Mouse (Mus musculus): ENCODE measurements around the gene 4930442H23Rik. TPM values are rescaled to one million over a fixed set of nuclear protein-coding genes. Genes with fewer than 3 reads are reported as not detected.

4930442H23Rik gene
- total RNA-seq, 2 experiments from 2014 or later: not detected

DNA sequence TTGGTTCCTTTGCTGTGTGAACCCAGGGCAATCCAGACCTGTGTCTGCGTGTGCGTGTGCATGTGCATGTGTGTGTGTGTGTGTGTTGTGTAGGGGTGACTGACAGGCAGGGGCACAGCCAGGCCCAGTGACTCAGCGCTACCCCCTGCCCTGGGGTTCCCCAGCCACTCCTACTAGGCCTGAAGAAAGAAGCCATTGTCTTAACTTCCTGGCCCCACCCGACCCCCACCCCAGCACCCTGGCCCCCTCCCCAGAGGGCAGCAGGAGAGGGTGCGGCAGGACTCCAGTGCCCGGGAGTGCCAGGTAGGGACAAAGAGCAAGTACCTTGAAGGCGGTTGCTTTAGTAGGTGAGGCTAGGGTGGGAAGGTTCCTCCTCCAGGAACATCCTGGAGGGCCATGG, 37.9 kb downstream of the 4930442H23Rik start:
- DNase-seq (ENCODE audit: low spot score in 2 of 2): no peak

- no peak for DNase-seq (ENCODE audit: low spot score in 2 of 2)
Observed at GRCm38 (mm10) chr10:81145307-81145706, 38.3 kb downstream of the 4930442H23Rik start.

GRCm38 (mm10) chr10:81144667-81145066, 39.0 kb downstream of the 4930442H23Rik start:
- DNase-seq (ENCODE audit: low spot score in 2 of 2): no peak

GRCm38 (mm10) chr10:81143845-81144437, 39.7 kb downstream of the 4930442H23Rik start:
- DNase-seq (ENCODE audit: low spot score in 2 of 2): no peak

DNA sequence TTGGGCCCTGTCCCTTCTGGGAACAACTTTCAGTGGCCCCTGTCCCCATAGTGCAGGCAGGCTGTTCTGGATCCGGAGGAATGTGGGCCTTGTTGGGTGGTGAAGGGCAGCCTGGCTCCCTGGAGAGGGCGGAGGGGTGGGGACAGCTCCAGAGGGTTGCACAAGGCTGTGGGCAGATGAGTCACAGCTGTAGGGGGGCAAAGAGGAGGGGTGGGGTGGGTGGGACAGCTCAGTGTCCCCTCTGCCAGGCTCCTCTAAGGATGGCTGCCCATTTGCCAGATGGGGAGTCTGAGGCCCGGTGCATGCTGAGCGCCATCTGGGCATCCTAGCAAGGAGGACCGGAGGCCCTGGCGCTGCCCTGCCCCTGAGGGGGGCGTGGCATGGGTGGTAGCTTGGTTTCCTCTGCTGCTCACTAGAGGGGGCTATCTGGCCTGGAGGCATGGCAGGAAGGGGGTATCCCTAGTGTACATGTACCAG, 40.5 kb downstream of the 4930442H23Rik start:
- no peak for DNase-seq (ENCODE audit: low spot score in 2 of 2)

GRCm38 (mm10) chr10:81142551-81142981, 41.1 kb downstream of the 4930442H23Rik start:
- no peak for DNase-seq (ENCODE audit: low spot score in 2 of 2)

DNA sequence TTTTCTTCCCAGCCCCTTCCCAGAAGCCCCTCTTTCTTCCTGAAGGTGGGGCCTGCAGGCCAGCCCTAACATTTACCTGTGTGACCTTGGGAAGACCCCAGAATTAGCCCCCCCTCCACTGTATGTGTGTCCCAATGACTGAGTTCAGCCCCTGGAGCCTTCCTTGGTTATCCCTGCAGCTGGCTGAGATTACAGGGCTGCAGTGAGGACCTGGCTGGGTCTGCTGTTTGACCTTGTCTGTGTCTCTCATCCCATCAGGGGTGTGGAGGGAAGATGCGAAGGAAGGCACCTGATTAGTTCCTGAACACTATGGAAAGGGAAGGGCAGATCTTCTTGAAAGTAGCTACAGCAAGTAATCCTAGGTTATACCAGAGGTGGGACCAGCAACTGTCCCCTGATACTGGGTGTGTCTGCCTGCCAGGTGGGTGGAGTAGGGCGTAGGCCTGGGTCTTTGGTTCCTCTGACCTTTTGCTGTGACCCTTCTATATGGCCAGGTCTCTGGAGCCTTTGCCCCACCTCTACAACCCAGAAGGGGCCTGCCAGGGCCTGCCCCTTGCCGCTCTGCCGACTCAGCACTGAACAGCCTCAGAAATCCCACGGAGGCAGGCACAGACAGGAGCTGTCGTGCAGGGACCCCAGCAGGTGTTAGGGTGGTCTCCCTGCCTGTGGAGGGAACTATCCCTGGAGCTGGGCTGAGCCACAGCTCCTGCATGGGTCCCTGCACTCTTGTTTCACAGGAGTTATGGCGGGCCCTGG, 42.0 kb downstream of the 4930442H23Rik start:
- no peak for DNase-seq (ENCODE audit: low spot score in 2 of 2)

DNA sequence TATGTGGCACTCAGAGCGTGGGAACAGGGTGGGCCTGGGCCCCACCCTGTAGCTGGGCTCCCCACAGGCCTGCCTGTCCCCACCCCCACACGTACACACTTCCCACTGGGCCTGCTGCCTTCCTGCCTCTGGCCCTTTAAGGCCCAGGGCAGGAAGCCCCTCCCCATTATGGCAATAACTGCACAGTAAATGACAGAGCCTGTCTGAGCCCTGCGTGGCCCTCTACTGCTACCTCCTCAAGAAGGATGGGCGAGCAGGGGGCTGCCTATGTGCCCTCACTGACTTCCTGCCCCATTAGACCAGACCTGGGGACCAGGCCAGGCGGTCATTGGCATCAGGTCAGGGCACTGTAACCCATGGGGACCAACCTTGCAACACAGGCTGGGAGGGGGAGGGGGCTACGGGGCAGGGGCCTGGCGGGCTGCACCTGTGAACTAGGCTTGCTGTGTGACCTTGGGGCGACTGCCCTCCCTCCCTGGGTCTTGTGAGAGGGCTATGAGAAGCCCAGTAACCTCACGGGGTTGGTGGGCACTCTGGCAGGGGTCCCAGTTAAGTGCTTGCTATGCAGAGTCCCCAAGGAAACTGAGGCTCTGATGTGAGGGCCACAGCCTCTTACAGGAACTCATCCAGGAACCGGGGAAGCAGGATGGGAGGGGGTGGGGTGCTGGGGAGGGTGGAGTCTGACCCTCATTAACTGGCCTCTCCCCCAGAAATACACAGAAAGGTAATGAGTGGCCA, 42.8 kb downstream of the 4930442H23Rik start:
- no peak for DNase-seq (ENCODE audit: low spot score in 2 of 2)

DNA sequence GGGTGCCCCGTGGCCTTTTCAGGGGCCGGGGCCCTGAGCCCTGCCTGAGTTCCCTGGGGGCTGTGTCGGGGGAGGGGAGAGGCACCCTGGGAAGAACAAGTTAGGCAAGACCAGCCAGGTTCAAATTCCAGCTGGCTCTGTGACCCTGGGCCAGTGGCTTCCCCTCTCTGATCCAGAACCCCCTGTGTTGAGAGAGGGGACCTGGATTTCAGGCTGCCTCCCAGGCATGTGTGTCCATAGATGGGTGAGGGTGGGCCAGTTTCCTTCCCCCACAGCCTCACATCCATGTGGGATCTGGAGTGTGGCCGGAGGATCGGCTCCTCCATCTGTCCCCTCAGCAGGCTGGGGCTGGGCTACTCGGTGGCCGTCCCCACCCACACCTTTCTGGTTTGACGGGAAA, 43.6 kb downstream of the 4930442H23Rik start:
- DNase-seq (ENCODE audit: low spot score in 2 of 2): no peak

DNA sequence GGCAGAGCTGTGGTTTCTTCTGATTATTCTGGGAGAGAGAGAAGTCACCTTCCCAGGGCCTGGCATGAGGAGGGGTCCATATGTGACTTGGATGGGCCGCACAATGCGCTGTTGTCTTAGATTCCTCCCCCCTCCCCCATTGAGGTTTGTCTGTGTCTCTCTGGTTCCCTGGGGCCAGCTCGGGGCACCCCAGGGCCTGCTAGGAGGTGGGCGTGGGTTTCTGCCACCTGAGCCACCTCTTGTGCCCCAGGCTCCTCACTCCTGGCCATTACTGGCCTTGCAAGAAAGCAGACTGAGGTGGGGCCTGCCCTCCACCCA, 44.2 kb downstream of the 4930442H23Rik start:
- DNase-seq (ENCODE audit: low spot score in 2 of 2): no peak

GRCm38 (mm10) chr10:81138821-81139528, 44.7 kb downstream of the 4930442H23Rik start:
- DNase-seq (ENCODE audit: low spot score in 2 of 2): no peak

- DNase-seq (ENCODE audit: low spot score in 2 of 2): no peak
Observed at GRCm38 (mm10) chr10:81138131-81138782, 45.4 kb downstream of the 4930442H23Rik start.

DNA sequence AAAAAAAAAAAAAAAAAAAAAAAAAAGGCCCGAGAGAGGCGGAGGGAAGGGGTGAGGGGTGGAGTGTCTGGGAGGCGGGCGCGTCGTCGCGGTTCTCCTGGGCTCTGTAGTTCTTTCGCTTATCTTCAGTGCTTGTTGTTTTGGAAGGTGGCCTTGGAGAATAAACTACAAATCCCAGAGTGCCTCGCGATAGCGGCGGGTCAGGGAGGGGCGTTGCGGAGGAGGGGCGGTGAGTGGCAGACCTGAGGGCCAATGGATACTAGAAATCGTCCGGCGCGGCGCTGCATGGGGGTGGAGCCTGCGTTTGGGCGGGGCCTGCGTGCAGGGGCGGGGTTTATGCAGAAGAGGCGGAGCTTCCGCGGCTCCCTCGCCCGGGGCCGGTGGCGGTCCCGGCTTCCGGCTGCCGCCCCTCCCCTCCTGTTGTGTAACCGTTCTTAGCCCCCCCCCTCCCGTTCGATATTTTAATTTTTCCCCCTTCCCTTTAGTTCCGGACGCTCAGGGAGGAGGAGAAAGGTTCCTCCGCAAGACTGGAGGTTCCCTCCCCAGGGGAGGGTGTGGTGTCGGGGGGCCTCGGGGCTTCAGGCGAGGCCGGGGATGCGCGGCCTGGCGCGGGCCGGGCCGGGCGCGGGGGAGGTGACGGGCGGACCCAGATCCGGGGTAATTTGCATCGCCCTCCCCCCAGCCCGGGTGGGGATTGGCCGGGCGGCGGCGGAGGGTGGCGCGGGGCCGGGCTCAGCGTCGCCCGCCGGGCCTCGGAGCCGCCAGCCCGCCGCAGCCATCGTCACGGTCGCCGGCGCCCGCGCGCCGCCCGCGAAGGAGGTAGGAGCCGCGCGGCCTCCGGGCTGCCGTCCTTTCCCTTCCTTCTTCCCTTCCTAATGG, 46.2 kb downstream of the 4930442H23Rik start:
- DNase-seq (ENCODE audit: low spot score in 2 of 2): peak; percentile 99 to 100

DNA sequence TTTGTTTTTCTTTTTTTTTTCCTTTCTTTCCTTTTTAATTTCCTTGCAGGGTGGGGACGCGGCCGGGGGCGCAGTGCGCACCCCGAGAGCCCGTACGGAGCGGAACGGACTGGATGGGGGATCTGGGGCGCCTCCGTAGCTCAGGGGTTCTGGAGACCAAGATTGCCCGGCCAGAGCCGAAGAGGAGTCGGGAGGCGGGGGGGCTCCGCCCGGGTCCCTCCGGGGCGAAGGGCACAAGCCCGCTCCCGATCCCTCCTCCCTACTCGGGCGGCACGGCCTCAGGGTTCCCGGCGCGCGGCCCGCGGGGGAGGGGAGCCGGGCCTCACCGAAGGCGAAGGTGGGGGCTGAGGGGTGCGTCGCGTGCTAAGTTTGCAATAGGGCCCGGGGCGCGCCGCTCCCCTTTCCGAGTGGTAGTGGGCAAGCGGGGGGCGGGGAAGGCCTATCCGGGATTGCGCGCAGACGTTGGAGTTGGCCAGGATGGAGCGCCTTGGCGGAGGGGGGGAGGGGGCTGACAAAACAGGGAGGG, 46.9 kb downstream of the 4930442H23Rik start:
- peak in 1 of 2 experiments; percentile 72 for DNase-seq (ENCODE audit: low spot score in 2 of 2)

DNA sequence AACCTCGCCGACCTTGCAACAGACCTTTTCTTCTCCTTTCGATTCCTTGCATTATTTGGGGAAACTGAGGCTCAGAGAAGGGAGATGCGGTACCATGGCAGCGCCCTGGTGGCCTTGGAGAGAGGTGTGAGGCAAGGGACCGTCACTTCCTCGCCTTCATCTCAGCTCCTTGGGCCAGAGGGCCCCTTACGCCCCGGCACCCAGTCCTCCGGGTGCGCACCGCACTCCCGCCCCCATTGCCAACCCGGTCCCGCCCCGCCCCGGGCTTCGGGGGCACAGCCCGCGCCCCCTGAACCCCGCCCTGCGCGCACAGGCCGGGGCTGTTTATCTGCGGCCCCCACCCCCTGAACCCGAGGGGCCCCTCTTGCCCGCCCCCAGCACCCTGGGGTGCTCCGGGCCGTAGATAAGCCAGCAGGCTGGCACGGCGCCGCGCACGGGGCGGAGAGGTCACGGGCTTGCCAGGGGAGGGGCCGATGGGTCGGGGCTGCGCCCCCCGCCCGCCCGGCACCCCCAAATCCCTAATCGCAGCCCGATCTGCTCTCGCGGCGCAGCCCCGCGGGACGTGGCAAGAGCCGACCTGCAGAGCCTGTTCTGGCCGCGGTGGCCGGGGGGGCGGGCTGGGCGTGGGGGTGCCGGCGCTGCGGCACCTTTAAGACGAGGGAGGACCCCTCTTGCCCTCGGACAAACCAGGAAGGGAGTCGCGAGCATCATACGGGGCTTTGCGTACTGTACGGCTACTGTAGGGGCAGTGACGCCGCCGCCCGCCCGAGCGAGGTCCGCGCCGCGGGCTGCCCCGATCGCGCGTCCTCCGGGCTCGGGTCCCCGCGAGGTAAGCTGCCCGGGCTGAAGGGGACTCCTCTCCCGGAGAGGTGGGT, 47.6 kb downstream of the 4930442H23Rik start:
- DNase-seq (ENCODE audit: low spot score in 2 of 2): peak in 1 of 2 experiments; percentile 68

DNA sequence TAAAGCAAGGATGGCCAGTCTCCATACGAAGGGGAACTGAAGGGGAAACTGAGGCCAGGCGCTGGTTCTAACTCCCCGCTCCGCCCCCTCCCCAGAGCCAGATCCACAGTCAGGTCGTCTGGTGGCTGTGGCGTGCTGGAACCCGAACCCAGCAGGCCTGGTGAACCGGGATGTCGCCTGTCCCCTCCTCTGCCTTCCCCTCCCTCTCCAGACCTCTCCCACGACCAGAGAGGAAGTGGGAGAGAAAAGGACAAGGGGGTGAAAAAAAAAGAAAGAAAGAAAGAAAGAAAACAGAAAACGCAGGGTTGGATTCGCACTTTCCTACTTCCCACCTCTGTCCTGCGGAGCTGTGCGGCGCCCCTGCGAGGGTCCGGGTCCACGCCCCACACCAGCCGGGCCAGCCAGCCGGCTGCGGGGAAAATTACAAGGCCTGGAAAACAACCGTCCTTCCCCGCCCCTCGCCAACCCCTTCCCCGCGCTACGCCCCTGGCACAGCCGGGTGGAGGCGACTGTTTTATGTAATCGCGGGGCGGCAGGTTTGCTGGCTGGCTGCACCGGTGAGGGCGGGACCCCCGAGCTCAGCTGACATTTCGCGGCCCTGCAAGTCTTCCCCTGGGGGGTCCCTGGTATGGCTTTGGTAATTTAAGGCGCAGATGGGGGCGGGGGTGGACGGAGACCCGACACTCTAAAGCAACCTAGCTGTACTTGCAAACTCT, 48.5 kb downstream of the 4930442H23Rik start, which contains the start of gene Zbtb7a:
Gene Zbtb7a (plus strand): TSS at position 255 of the 716 bp plus-strand sequence.
- peak; percentile 59 to 64 for DNase-seq (ENCODE audit: low spot score in 2 of 2)

DNA sequence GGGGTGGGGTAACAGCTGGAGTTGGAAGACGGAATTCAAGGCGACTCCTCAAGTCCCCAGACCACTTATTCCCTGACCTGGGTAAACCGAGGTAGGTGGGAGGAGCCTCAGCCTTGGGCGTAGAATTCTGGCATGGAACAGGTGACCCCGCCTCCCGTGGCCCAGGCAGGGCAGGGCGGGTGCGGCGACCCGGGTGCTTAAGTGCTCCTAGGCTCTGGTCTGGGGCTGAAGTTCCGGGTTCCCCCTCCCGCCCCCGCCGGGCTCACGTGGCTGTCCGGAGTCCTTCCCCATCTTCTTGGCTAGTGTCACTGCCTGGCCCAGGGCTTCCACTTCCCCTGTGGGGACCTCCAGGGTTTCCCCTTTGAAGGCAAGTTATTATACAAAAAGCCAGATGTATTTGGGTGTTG, 49.5 kb downstream of the 4930442H23Rik start:
- DNase-seq (ENCODE audit: low spot score in 2 of 2): no peak

All from layer of hippocampus, adult 18-20 months (tissue).